Mouse (Mus musculus) stomach, embryonic 14.5 days (tissue): ENCODE results near the gene Angel1. TPM values are rescaled to one million over a fixed set of nuclear protein-coding genes. Genes with fewer than 3 reads are reported as not detected.
A peak's percentile ranks its signal among the peaks of the same experiment; 100 is the strongest.

Experiments used
- ATAC-seq: fragments of 200-750 bp; cut with Nextera tagmentation; 2 replicates; pipeline ENCODE4 v1.8.0; 2017; ENCODE audit warnings: low read depth, moderate TSS enrichment; ENCODE audit not compliant: insufficient number of reproducible peaks, insufficient read depth, low FRiP score
- H3K27ac ChIP-seq: fragments of 300-500 bp; sonication (generic); 2 replicates; pipeline ENCODE4 v1.5.1; 2014; ENCODE audit warnings: mild to moderate bottlenecking, low read length, moderate library complexity, mixed read lengths
- H3K27me3 ChIP-seq: fragments of 300-500 bp; sonication (generic); 2 replicates; pipeline ENCODE4 v1.6.1; 2014; ENCODE audit warnings: low read length, control low read depth, mixed read lengths; ENCODE audit not compliant: control insufficient read depth, insufficient read depth
- H3K36me3 ChIP-seq: fragments of 300-500 bp; sonication (generic); 2 replicates; pipeline ENCODE4 v1.6.1; 2014; ENCODE audit warnings: mild to moderate bottlenecking, control low read depth, low read length, moderate library complexity, mixed read lengths; ENCODE audit not compliant: control insufficient read depth, insufficient read depth
- H3K4me1 ChIP-seq: fragments of 300-500 bp; sonication (generic); 2 replicates; pipeline ENCODE4 v1.6.1; 2014; ENCODE audit warnings: low read length, control low read depth, mixed read lengths; ENCODE audit not compliant: control insufficient read depth, insufficient read depth
- H3K4me2 ChIP-seq: fragments of 300-500 bp; sonication (generic); replicated peaks from 2 replicates; pipeline ENCODE4 v1.6.1; 2014; ENCODE audit warnings: low read depth, low read length, control low read depth
- H3K4me3 ChIP-seq: fragments of 300-500 bp; sonication (generic); 2 replicates; pipeline ENCODE4 v1.5.1; 2014; ENCODE audit warnings: low read depth, low read length, control low read depth
- H3K9ac ChIP-seq: fragments of 300-500 bp; sonication (generic); replicated peaks from 2 replicates; pipeline ENCODE4 v1.6.1; 2014; ENCODE audit warnings: low read depth, mild to moderate bottlenecking, control low read depth, low read length, moderate library complexity, mixed read lengths
- H3K9me3 ChIP-seq: fragments of 300-500 bp; sonication (generic); 2 replicates; pipeline ENCODE4 v1.6.1; 2016; ENCODE audit warnings: low read depth, low read length, control low read depth; ENCODE audit not compliant: control insufficient read depth
- WGBS: fragments of 180-500 bp; shearing (Covaris S2); extraction: QIAGEN DNeasy Blood & Tissue Kit; methylation state at CpG from one replicate; pipeline ENCODE4 v1.1.7; 2014; 5-methylcytosine and 5-hydroxymethylcytosine counted together
- polyA plus RNA-seq: library from polyadenylated mRNA; unstranded; fragments of >200 nt; fragmentation: Nextera tagmentation; extraction: Ambion mirVana; gene quantifications from 2 replicates; pipeline ENCODE4 v1.2.1, GENCODE M21; 2014

Angel1 gene
- polyA plus RNA-seq, 1 experiment from 2014 or later: 8.7 TPM

DNA sequence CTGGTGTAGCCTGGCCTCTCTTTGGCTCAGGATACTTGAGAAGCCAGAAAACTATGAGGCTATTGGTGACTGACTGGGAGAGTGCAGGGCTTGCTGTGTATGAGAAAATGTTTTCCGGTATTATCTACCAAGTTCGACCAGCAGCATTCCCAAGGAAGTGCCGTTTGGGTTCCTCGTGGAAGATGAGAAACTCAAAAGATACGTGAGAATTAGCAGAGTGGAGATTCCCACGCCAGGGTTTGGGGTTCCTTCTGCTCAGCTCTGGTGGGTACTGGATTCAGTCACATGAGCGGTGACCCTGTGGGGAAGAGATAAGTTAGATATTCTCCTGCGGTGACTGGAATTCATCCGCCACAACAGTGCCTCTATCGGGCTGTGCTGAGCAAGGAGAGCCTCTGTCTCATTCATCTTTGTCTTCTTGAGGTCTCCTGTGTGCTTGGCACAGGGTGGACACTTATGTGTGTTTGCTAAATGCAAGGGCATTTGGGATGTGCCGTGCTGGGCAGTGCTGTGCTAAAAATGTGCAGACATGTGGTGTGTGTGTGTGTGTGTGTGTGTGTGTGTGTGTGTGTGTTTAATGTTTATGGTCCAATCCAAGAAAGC is 45.6 kb downstream of the Angel1 start:
- 23% methylated on average over 11 of the region's 11 CpGs for WGBS
- Histone ChIP-seq H3K9ac (peak overlapping the region; percentile 10; the same call in 1 of the 2 replicates), H3K27ac (no peak overlapping the region; the same call in 1 of the 2 replicates)

DNA sequence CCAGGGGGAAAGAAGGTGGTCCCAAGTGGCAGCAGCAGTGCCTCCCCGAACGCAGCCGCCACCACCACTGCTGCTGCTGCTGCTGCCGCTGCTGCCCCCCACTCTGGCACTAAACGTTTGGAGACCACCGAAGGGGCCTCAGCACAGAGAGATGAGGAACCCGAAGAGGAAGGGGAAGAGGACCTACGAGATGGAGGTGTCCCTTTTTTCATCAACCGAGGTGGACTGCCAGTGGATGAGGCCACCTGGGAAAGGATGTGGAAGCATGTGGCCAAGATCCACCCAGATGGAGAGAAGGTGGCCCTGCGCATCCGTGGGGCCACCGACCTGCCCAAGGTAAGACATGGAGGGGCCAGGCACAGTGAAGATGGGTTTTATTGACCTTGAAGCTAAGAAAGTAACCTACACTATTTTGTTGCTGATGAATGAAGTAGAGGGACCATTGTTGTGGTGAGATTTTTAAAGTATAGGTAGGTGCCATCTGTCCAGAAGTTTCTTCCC is 46.2 kb downstream of the Angel1 start:
- no peaks in the 10 kb centered on the region for H3K36me3 ChIP-seq
- WGBS: 29% methylated on average over 12 of the region's 12 CpGs
- peak overlapping the region; percentile 77 for H3K4me3 ChIP-seq
- H3K4me1 ChIP-seq: 0 out of 2 replicates have a peak, but pooled peaks cover 4% of the 10 kb centered on the region
- H3K27me3 ChIP-seq: no peaks in the 10 kb centered on the region
- peak overlapping the region; percentile 10; the same call in 1 of the 2 replicates for H3K9ac ChIP-seq
- H3K4me2 ChIP-seq: peak overlapping the region; percentile 100
- H3K27ac ChIP-seq: no peak overlapping the region; the same call in 1 of the 2 replicates
- H3K9me3 ChIP-seq: no peaks in the 10 kb centered on the region
- ATAC-seq: no peak; the same call in 1 of the 2 replicates

More for the DNA sequence above, 45.6 kb downstream of the Angel1 start:
- peak overlapping the region; percentile 77 for H3K4me3 ChIP-seq
- H3K4me2 ChIP-seq: peak overlapping the region; percentile 100
- 0 out of 2 replicates have a peak, but pooled peaks cover 4% of the 10 kb centered on the region for H3K4me1 ChIP-seq
- H3K27me3 ChIP-seq: no peaks in the 10 kb centered on the region
- H3K36me3 ChIP-seq: no peaks in the 10 kb centered on the region
- H3K9me3 ChIP-seq: no peaks in the 10 kb centered on the region
- no peak; the same call in 1 of the 2 replicates for ATAC-seq

DNA sequence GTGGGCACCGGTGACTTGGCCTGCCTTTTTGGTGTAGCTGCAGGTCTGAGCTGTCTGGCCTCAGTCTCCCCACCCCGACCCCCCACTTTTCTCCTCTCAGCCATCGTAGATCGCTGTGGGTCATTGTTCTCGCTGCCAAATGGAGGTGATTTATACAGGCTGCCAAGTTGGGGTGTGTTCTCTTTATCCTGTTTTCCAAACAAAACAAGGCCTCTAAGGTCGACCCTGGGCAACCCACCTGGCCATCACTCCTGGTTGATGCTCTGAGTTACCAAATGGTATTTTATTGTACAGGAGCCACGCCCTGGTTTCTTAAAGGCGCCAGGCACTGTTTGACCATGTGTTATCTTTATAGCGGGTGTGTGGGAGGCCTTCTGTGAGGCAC is 46.7 kb downstream of the Angel1 start:
- Histone ChIP-seq H3K9me3 (peaks cover under 1% of the 10 kb centered on the region; the same call in 1 of the 2 replicates), H3K27ac (peak overlapping the region; percentile 81; the same call in 1 of the 2 replicates), H3K4me3 (peak overlapping the region; percentile 77), H3K9ac (peak overlapping the region; percentile 73), H3K4me1 (0 out of 2 replicates have a peak, but pooled peaks cover 4% of the 10 kb centered on the region), H3K27me3 (no peaks in the 10 kb centered on the region), H3K36me3 (no peaks in the 10 kb centered on the region), H3K4me2 (peak overlapping the region; percentile 100)
- ATAC-seq: no peak
- 4% methylated on average over 9 of the region's 9 CpGs for WGBS

DNA sequence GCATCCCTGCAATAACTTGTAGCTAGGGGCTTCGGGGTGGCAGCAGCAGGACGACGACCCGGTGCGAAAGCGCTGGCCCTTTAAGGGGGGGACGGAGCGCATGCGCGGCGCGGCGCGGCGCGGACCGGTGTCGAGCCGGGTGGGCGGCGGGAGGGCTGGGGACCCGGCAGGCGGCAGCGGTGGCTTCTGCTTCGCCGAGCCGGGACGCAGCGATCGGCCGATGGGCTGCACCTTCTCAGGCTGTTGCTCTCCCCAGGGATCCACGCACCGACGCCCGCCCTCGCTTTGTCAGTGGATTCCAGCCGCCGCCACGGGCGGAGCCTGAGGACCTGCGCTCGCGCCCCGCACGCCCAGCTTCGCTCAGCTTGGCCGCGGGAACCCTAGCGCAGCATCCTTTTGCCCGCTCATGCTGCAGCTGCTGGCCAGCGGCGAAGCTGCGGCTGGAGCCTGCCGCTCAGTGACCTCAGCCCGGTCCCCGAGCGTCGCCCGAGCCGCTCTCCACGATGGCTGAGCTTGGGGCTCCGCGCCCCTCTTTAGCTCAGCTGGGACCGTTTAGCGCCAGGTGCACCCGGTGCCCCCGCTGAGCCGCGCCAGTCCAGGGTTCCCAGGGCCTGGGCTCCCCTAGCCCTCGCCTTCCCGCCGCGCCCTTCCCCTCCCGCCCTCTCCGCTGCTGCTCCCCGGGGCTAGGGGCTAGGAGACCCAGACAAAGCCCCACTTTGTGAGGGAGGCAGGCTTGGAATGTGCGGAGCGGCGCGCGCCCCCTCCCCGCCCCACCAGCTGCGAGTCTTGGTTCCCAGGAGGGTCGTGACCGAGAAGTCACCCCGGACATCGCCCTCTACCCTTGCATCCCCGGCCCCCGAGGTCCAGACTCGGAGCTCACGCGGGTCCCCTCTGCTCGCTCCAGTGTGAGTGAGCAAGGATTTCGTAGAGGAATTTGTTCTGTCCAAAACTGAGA is 47.4 kb downstream of the Angel1 start, which contains the start of gene Vash1:
TSS of gene Vash1 (plus strand) at position 110 of the 955 bp plus-strand sequence.
- H3K4me1 ChIP-seq: 0 out of 2 replicates have a peak, but pooled peaks cover 4% of the 10 kb centered on the region
- peak within 1 kb of the TSS; percentile 73 for H3K9ac ChIP-seq
- peak within 1 kb of the TSS; percentile 81; the same call in 1 of the 2 replicates for H3K27ac ChIP-seq
- H3K36me3 ChIP-seq: no peaks in the 10 kb centered on the region
- no peaks in the 10 kb centered on the region for H3K27me3 ChIP-seq
- H3K4me2 ChIP-seq: peak within 1 kb of the TSS; percentile 100
- peak within 1 kb of the TSS; percentile 77 for H3K4me3 ChIP-seq
- ATAC-seq: peak; percentile 60
- H3K9me3 ChIP-seq: peaks cover 3% of the 10 kb centered on the region; the same call in 1 of the 2 replicates
- WGBS: under 1% methylated on average over 78 of the region's 94 CpGs

DNA sequence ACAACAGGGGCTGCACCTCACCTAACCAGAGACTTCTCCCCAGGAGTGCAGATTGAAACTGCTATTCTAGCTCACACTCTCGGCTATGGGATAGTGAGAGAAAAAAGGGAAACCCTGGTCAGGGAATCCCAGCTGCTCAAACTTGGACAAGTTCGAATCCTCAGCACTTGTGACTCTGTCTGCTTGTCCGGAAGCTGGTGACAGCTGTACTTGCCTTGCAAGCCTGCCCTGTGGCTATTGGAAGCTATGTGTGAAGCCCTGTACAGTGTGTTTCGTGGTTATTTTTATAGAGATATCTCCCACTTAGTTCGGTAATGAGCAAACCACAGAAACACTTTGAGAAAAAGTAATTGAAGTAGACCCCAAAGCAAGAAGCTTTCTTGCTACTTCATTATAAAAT is 53.8 kb downstream of the Angel1 start:
- Histone ChIP-seq H3K36me3 (no peaks in the 10 kb centered on the region), H3K4me1 (no peaks in the 10 kb centered on the region), H3K4me2 (no peak overlapping the region), H3K27ac (no peak overlapping the region), H3K9ac (no peak overlapping the region), H3K9me3 (peaks cover 3% of the 10 kb centered on the region; the same call in 1 of the 2 replicates), H3K27me3 (no peaks in the 10 kb centered on the region), H3K4me3 (no peak overlapping the region)
- 76% methylated on average over 5 of the region's 5 CpGs for WGBS
- ATAC-seq: no peak

DNA sequence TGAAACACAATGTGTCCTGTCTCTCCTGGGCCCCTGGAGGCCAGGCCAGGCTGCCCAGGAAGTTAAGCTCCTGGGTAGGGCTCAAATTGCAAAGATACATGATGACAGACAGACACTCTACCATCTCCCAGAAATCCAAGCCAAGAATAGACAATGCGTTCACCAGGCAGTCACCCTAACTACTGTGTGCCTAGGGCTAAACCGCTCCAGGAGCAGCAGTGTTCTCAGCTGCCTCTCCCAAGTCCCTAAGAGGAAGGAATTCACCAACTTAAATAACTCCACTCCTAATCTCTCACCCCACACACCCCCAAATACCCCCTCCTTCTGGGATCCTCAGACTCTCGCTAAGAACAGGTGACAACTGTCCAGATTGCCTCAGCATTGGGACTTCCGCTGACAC is 54.2 kb downstream of the Angel1 start:
- ATAC-seq: no peak
- H3K27me3 ChIP-seq: no peaks in the 10 kb centered on the region
- no peak overlapping the region for H3K9ac ChIP-seq
- peaks cover 3% of the 10 kb centered on the region; the same call in 1 of the 2 replicates for H3K9me3 ChIP-seq
- no peaks in the 10 kb centered on the region for H3K4me1 ChIP-seq
- WGBS: 78% methylated on average over 4 of the region's 4 CpGs
- H3K36me3 ChIP-seq: no peaks in the 10 kb centered on the region
- H3K27ac ChIP-seq: no peak overlapping the region
- H3K4me3 ChIP-seq: no peak overlapping the region
- no peak overlapping the region for H3K4me2 ChIP-seq

DNA sequence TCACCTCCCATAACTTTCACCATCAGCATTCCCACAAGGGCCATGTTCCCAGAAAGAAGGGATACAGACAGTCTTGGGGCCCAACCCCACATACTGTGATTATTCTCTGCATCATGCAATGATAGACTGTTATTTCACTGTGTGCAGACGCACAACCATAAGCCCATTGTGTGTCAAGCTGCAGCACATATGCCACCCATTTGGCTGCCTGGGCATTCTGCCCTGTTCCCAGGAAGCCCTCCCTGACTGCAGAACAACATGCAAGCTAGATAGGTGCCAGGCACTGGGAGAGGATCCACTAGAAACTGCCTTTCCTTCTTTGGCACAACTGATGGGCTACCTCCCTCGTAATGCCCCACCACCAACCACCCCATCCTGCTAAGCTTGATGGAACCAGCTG is 57.9 kb downstream of the Angel1 start:
- Histone ChIP-seq H3K4me2 (no peak overlapping the region), H3K4me3 (no peak overlapping the region), H3K4me1 (no peaks in the 10 kb centered on the region), H3K36me3 (no peaks in the 10 kb centered on the region), H3K27ac (no peak overlapping the region), H3K9ac (no peak overlapping the region), H3K27me3 (no peaks in the 10 kb centered on the region), H3K9me3 (no peaks in the 10 kb centered on the region)
- 93% methylated on average over 2 of the region's 2 CpGs for WGBS
- ATAC-seq: no peak

DNA sequence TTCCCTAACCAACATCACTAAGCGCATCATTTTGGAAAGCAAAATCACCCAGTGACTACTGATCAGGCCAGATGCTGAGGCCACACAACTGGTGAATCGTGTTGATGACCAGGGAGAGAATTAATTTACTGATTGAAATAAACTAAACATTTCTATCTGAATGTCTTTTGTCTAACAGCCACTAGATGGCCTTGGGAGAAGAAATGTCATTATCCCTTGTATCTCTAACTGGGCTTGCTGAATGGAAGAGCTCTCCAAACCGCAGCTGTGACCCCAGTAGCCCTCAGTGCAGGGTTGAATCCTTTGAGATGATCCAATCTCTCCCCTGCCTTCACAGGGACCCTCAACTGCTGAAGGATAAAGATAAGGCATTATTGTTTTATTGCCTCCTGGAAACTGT is 60.6 kb downstream of the Angel1 start:
- ATAC-seq: no peak
- Histone ChIP-seq H3K9ac (no peak overlapping the region), H3K27ac (no peak overlapping the region), H3K36me3 (no peaks in the 10 kb centered on the region), H3K27me3 (no peaks in the 10 kb centered on the region), H3K4me1 (no peaks in the 10 kb centered on the region), H3K4me3 (no peak overlapping the region), H3K9me3 (no peaks in the 10 kb centered on the region), H3K4me2 (no peak overlapping the region)
- 53% methylated on average over 3 of the region's 3 CpGs for WGBS
